Mouse (Mus musculus) neural tube, embryonic 15.5 days (tissue): ENCODE data around the gene Dpm3. TPM values are rescaled to one million over a fixed set of nuclear protein-coding genes. Genes with fewer than 3 reads are reported as not detected.

Experiments used
- ATAC-seq: fragments of 200-750 bp; cut with Nextera tagmentation; 2 replicates; pipeline ENCODE4 v1.8.0; 2017; ENCODE audit warnings: mild to moderate bottlenecking, moderate TSS enrichment, moderate library complexity; ENCODE audit not compliant: low FRiP score
- H3K27ac ChIP-seq: fragments of 300-500 bp; sonication (generic); replicated peaks from 2 replicates; pipeline ENCODE4 v1.5.1; 2015; ENCODE audit warnings: mild to moderate bottlenecking, inconsistent platforms
- H3K27me3 ChIP-seq: fragments of 300-500 bp; sonication (generic); replicated peaks from 2 replicates; pipeline ENCODE4 v1.6.1; 2015; ENCODE audit warnings: inconsistent platforms
- H3K36me3 ChIP-seq: fragments of 300-500 bp; sonication (generic); 2 replicates; pipeline ENCODE4 v1.6.1; 2015; ENCODE audit warnings: inconsistent platforms
- H3K4me1 ChIP-seq: fragments of 300-500 bp; sonication (generic); 2 replicates; pipeline ENCODE4 v1.6.1; 2015; ENCODE audit warnings: inconsistent platforms
- H3K4me2 ChIP-seq: fragments of 300-500 bp; sonication (generic); 2 replicates; pipeline ENCODE4 v1.6.1; 2015; ENCODE audit warnings: inconsistent platforms, mild to moderate bottlenecking, moderate library complexity
- H3K4me3 ChIP-seq: fragments of 300-500 bp; sonication (generic); replicated peaks from 2 replicates; pipeline ENCODE4 v1.5.1; 2015; ENCODE audit warnings: mild to moderate bottlenecking, inconsistent platforms
- H3K9ac ChIP-seq: fragments of 300-500 bp; sonication (generic); replicated peaks from 2 replicates; pipeline ENCODE4 v1.6.1; 2015; ENCODE audit warnings: mild to moderate bottlenecking, inconsistent platforms
- H3K9me3 ChIP-seq: fragments of 300-500 bp; sonication (generic); replicated peaks from 2 replicates; pipeline ENCODE4 v1.6.1; 2016; ENCODE audit warnings: inconsistent platforms
- WGBS: fragments of 180-500 bp; shearing (Covaris S2); methylation state at CpG from one replicate; pipeline ENCODE4 v1.1.7; 2015; ENCODE audit warnings: mixed read lengths; 5-methylcytosine and 5-hydroxymethylcytosine counted together
- polyA plus RNA-seq: library from polyadenylated mRNA; unstranded; fragments of >200 nt; fragmentation: Nextera tagmentation; extraction: Ambion mirVana; gene quantifications from 2 replicates; pipeline ENCODE4 v1.2.1, GENCODE M21; 2015

Gene Dpm3
- polyA plus RNA-seq, 1 experiment from 2014 or later, result 85.0 TPM

DNA sequence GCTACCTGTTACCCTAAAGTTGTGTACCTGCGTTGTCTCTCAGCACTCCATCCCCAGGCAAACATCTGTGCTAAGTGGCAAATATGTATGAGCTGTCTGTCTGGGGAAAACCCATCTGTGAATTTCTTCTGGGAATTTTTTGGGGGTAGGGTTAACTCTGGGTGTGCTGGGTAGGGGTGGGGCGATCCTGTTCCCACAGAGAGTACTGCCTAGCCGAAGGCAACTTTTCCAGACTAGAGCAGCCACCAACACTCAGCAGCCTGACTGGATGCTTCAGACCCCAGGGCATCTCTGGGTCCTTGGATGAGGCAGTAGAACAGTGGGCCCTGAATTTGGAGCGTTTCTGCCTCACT is 23.1 kb downstream of the Dpm3 start:
- WGBS, result 18% methylated on average over 4 of the region's 4 CpGs
- Histone ChIP-seq H3K9ac (no peak overlapping the region), H3K4me3 (no peak overlapping the region), H3K36me3 (no peaks in the 10 kb centered on the region), H3K4me2 (peak overlapping the region; percentile 89; the same call in 1 of the 2 replicates), H3K27me3 (peaks cover 15% of the 10 kb centered on the region), H3K9me3 (no peaks in the 10 kb centered on the region), H3K27ac (no peak overlapping the region), H3K4me1 (peaks cover 43% of the 10 kb centered on the region)
- no peak for ATAC-seq

DNA sequence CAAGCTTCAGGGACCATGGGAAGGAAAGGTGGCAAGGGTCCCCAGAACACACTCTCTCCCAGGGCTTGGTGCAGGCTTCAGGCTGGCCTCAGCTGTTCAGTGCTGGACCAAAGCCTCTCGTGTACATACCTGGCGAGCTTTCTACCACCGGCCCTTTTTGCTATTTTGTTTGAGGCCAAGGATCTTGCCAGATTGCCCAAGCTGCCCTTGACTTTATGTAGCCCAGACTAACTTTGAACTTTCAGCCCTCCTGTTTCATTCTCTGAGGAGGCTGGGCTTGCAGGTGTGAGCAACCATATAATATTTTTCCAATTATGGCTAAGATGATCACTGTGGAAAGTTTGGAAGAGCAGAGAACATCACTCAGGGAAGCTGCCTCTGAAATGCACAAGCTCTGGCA is 25.1 kb downstream of the Dpm3 start:
- no peak for ATAC-seq
- H3K36me3 ChIP-seq, result no peaks in the 10 kb centered on the region
- no peak overlapping the region for H3K4me3 ChIP-seq
- H3K4me2 ChIP-seq, result no peak overlapping the region
- no peaks in the 10 kb centered on the region for H3K27me3 ChIP-seq
- no peak overlapping the region for H3K9ac ChIP-seq
- 96% methylated on average over 3 of the region's 3 CpGs for WGBS
- H3K4me1 ChIP-seq, result peaks cover 31% of the 10 kb centered on the region
- no peak overlapping the region for H3K27ac ChIP-seq
- H3K9me3 ChIP-seq, result no peaks in the 10 kb centered on the region

DNA sequence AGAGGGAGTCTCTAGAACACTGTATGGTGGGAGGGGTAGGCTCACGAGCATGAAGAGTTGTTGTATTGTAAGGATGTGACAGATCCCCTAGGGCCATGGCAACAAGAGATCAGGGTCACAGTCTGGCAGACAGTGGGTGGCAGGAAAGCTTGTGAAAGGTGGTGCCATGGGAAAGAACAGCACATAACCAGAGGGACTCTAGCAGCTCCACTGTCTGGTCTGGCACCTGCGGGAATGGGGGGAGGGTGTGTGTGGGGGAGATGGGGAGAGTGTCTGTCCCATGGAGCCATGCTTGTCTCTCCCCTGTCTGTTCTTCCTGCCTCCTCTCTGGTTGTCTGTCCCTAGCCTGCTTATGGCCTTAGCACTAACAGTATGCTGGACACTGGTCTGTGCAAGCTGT is 26.4 kb downstream of the Dpm3 start:
- Histone ChIP-seq H3K9me3 (no peaks in the 10 kb centered on the region), H3K4me3 (no peak overlapping the region), H3K4me1 (peaks cover 18% of the 10 kb centered on the region), H3K36me3 (no peaks in the 10 kb centered on the region), H3K9ac (no peak overlapping the region), H3K4me2 (no peak overlapping the region), H3K27me3 (no peaks in the 10 kb centered on the region), H3K27ac (no peak overlapping the region)
- 30% methylated on average over 2 of the region's 2 CpGs for WGBS
- no peak for ATAC-seq

DNA sequence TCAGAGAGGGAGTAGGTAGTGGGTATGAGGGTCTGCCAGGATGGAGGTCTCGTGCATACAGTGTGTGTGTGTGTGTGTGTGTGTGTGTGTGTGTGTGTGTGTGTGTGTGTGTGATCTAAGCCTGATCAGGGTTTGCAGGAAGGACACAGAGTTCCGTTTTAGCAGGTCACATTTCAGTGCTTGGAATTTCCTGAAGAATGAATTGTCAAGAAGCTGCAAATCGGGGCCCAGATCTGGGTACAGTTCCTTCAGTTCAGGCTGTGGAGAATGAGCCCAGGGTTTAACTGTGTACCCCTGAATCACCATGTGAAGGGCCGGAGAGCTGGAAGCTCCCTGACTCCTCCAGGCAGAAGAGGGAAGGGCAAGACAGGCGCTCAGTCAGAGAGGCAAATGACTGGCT is 28.1 kb downstream of the Dpm3 start:
- Histone ChIP-seq H3K4me1 (peaks cover 2% of the 10 kb centered on the region), H3K27me3 (no peaks in the 10 kb centered on the region), H3K36me3 (no peaks in the 10 kb centered on the region), H3K9ac (no peak overlapping the region), H3K9me3 (no peaks in the 10 kb centered on the region), H3K4me3 (no peak overlapping the region), H3K27ac (no peak overlapping the region), H3K4me2 (no peak overlapping the region)
- WGBS, result 70% methylated on average over 5 of the region's 5 CpGs
- ATAC-seq, result no peak

DNA sequence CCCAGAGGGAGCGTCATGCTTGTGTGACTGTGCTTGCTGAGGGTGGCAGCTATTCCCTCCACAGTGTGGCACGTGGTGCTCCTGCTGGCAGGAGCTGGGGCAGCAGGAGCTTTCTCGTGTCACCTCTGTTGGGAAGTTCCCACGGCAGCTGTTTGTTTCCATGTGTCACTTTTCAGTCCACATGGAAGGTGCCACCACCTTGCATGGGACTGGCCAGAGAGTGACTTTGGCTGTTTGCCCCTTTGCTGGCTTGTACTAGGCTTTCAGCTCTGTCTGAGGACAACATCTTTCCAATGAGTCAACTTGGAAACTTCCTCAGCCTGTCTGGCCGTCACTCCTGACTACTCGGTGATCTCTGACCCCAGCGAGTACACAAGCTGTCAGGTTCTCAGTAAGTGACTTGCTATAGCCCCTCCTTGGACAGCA is 29.4 kb downstream of the Dpm3 start:
- Histone ChIP-seq H3K4me2 (no peak overlapping the region), H3K9me3 (no peaks in the 10 kb centered on the region), H3K9ac (no peak overlapping the region), H3K4me3 (no peak overlapping the region), H3K36me3 (no peaks in the 10 kb centered on the region), H3K27ac (no peak overlapping the region), H3K4me1 (no peaks in the 10 kb centered on the region), H3K27me3 (no peaks in the 10 kb centered on the region)
- ATAC-seq, result no peak
- 62% methylated on average over 7 of the region's 7 CpGs for WGBS

DNA sequence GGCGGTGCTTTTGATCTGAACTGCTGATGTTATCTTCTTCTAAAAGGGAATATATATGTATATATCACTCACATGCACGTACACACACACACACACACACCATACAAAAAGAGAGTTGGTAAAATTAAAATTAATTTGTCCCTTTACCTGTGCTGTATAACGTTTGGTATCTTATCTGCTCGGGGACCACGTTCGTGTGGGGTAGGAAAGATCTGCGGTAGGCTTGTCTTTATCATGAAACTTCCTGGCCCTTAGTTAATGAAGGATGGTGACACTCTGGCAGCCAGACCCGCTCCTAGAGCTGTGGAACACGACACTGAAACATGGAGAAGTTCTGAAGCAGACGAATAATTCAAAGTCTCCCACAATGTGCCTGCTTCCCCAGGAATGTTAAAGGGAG is 32.7 kb downstream of the Dpm3 start:
- H3K4me1 ChIP-seq, result no peaks in the 10 kb centered on the region
- H3K27ac ChIP-seq, result no peak overlapping the region
- 83% methylated on average over 10 of the region's 10 CpGs for WGBS
- no peak overlapping the region for H3K4me2 ChIP-seq
- H3K4me3 ChIP-seq, result no peak overlapping the region
- no peaks in the 10 kb centered on the region for H3K27me3 ChIP-seq
- H3K9me3 ChIP-seq, result no peaks in the 10 kb centered on the region
- ATAC-seq, result no peak
- no peak overlapping the region for H3K9ac ChIP-seq
- H3K36me3 ChIP-seq, result no peaks in the 10 kb centered on the region

- Histone ChIP-seq H3K4me1 (no peaks in the 10 kb centered on the region; the same call in 1 of the 2 replicates), H3K36me3 (no peaks in the 10 kb centered on the region), H3K9me3 (no peaks in the 10 kb centered on the region), H3K9ac (no peak overlapping the region), H3K27ac (no peak overlapping the region), H3K4me2 (no peak overlapping the region), H3K27me3 (no peaks in the 10 kb centered on the region), H3K4me3 (no peak overlapping the region)
- no peak for ATAC-seq
- WGBS, result 53% methylated on average over 5 of the region's 5 CpGs
Measured at GRCm38 (mm10) chr3:89292303-89292702, 33.1 kb downstream of the Dpm3 start.

- Histone ChIP-seq H3K27ac (no peak overlapping the region), H3K27me3 (no peaks in the 10 kb centered on the region), H3K4me3 (no peak overlapping the region), H3K9ac (no peak overlapping the region), H3K4me2 (no peak overlapping the region), H3K4me1 (no peaks in the 10 kb centered on the region; the same call in 1 of the 2 replicates), H3K36me3 (no peaks in the 10 kb centered on the region), H3K9me3 (no peaks in the 10 kb centered on the region)
- WGBS, result 95% methylated on average over 11 of the region's 11 CpGs
- no peak for ATAC-seq
Measured at GRCm38 (mm10) chr3:89293247-89293918, 34.2 kb downstream of the Dpm3 start.

- no peak for ATAC-seq
- no peak overlapping the region for H3K4me2 ChIP-seq
- no peaks in the 10 kb centered on the region for H3K36me3 ChIP-seq
- 75% methylated on average over 5 of the region's 5 CpGs for WGBS
- H3K9ac ChIP-seq, result no peak overlapping the region
- H3K4me1 ChIP-seq, result no peaks in the 10 kb centered on the region; the same call in 1 of the 2 replicates
- no peak overlapping the region for H3K4me3 ChIP-seq
- no peaks in the 10 kb centered on the region for H3K9me3 ChIP-seq
- H3K27ac ChIP-seq, result no peak overlapping the region
- no peaks in the 10 kb centered on the region for H3K27me3 ChIP-seq
Measured at GRCm38 (mm10) chr3:89294195-89294594, 35.0 kb downstream of the Dpm3 start.

GRCm38 (mm10) chr3:89295685-89296230 is 36.6 kb downstream of the Dpm3 start:
- no peak for ATAC-seq
- Histone ChIP-seq H3K4me2 (no peak overlapping the region), H3K27me3 (0 out of 2 replicates have a peak, but pooled peaks cover 4% of the 10 kb centered on the region), H3K4me3 (no peak overlapping the region), H3K9ac (no peak overlapping the region), H3K27ac (no peak overlapping the region), H3K4me1 (peaks cover 10% of the 10 kb centered on the region), H3K9me3 (no peaks in the 10 kb centered on the region), H3K36me3 (no peaks in the 10 kb centered on the region)
- 84% methylated on average over 8 of the region's 8 CpGs for WGBS

- Histone ChIP-seq H3K4me1 (peaks cover 10% of the 10 kb centered on the region), H3K4me2 (no peak overlapping the region), H3K9ac (no peak overlapping the region), H3K4me3 (no peak overlapping the region), H3K27me3 (0 out of 2 replicates have a peak, but pooled peaks cover 4% of the 10 kb centered on the region), H3K27ac (peak overlapping the region; percentile 45; the same call in 1 of the 2 replicates), H3K9me3 (no peaks in the 10 kb centered on the region), H3K36me3 (no peaks in the 10 kb centered on the region)
- 70% methylated on average over 11 of the region's 11 CpGs for WGBS
- ATAC-seq, result 0 out of 2 replicates have a peak, but pooled peaks have one; percentile 35
Measured at GRCm38 (mm10) chr3:89296761-89297396, 37.7 kb downstream of the Dpm3 start.

- 78% methylated on average over 6 of the region's 6 CpGs for WGBS
- H3K36me3 ChIP-seq, result no peaks in the 10 kb centered on the region
Measured at GRCm38 (mm10) chr3:89298908-89299307, 39.8 kb downstream of the Dpm3 start.

More at GRCm38 (mm10) chr3:89298908-89299307, 39.8 kb downstream of the Dpm3 start:
- Histone ChIP-seq H3K27ac (no peak overlapping the region), H3K4me1 (peaks cover 10% of the 10 kb centered on the region), H3K27me3 (0 out of 2 replicates have a peak, but pooled peaks cover 4% of the 10 kb centered on the region), H3K9ac (no peak overlapping the region), H3K4me3 (no peak overlapping the region), H3K9me3 (no peaks in the 10 kb centered on the region), H3K4me2 (no peak overlapping the region)
- ATAC-seq, result no peak
